Mouse (Mus musculus) midbrain, embryonic 10.5 days (tissue): ENCODE measurements around the gene Scgb1b17. TPM values are rescaled to one million over a fixed set of nuclear protein-coding genes. Genes with fewer than 3 reads are reported as not detected.
"Not testable (repeated sequence)": the region's sequence is repeated elsewhere in the genome, so short reads cannot be mapped to it uniquely, and the experiment has no call there.

ENCODE experiments used
- DNase-seq: peaks from one replicate; pipeline ENCODE4 v3.0.0-alpha.2; 2017; ENCODE audit warnings: low spot score
- H3K27ac ChIP-seq: fragments of 300-500 bp; sonication (generic); replicated peaks from 2 replicates; pipeline ENCODE4 v1.5.1; 2016; ENCODE audit warnings: mild to moderate bottlenecking
- H3K27me3 ChIP-seq: fragments of 300-500 bp; sonication (generic); 2 replicates; pipeline ENCODE4 v1.6.1; 2016; ENCODE audit warnings: low read depth, mild to moderate bottlenecking; ENCODE audit not compliant: poor library complexity, severe bottlenecking
- H3K36me3 ChIP-seq: fragments of 300-500 bp; sonication (generic); 2 replicates; pipeline ENCODE4 v1.6.1; 2016; ENCODE audit warnings: mild to moderate bottlenecking, moderate library complexity
- H3K4me1 ChIP-seq: fragments of 300-500 bp; sonication (generic); 2 replicates; pipeline ENCODE4 v1.6.1; 2016
- H3K4me3 ChIP-seq: fragments of 300-500 bp; sonication (generic); 2 replicates; pipeline ENCODE4 v1.5.1; 2016; ENCODE audit warnings: mild to moderate bottlenecking, moderate library complexity
- H3K9me3 ChIP-seq: fragments of 300-500 bp; sonication (generic); replicated peaks from 2 replicates; pipeline ENCODE4 v1.6.1; 2016; ENCODE audit warnings: mild to moderate bottlenecking
- polyA plus RNA-seq: library from polyadenylated mRNA; unstranded; fragments of >200 nt; fragmentation: Nextera tagmentation; extraction: Ambion mirVana; gene quantifications from 2 replicates; pipeline ENCODE4 v1.2.1, GENCODE M21; 2016

The Scgb1b17 gene
- not detected in 2 replicates for polyA plus RNA-seq

GRCm38 (mm10) chr7:33063149-33063548 lies at the start of gene Scgb1b17:
Gene Scgb1b17, plus strand, starts transcription at chr7:33063449.
- not testable (repeated sequence) for H3K9me3 ChIP-seq, H3K4me1 ChIP-seq, H3K36me3 ChIP-seq, H3K27ac ChIP-seq, DNase-seq, H3K4me3 ChIP-seq, H3K27me3 ChIP-seq

GRCm38 (mm10) chr7:33056461-33056860 lies 6.8 kb upstream of the Scgb1b17 start, which contains the start of gene Scgb2b17:
Gene Scgb2b17, minus strand, starts transcription at chr7:33056561.
- not testable (repeated sequence) for H3K4me3 ChIP-seq, H3K36me3 ChIP-seq, H3K27ac ChIP-seq, H3K9me3 ChIP-seq, DNase-seq, H3K4me1 ChIP-seq, H3K27me3 ChIP-seq

Other genes with a start within 250 kb of the Scgb1b17 start
- not detected in 2 replicates for gene Scgb2b15, start 233.8 kb upstream of the Scgb1b17 start, polyA plus RNA-seq
- not detected in 2 replicates for gene Scgb1b15, start 226.9 kb upstream of the Scgb1b17 start, polyA plus RNA-seq
- gene Scgb2b17, start 6.9 kb upstream of the Scgb1b17 start, polyA plus RNA-seq: not detected in 2 replicates
- not detected in 2 replicates for gene Scgb2b18, start 110.4 kb downstream of the Scgb1b17 start, polyA plus RNA-seq
- gene Scgb1b18, start 122.1 kb downstream of the Scgb1b17 start, polyA plus RNA-seq: not detected in 2 replicates
- gene Scgb2b19, start 216.9 kb downstream of the Scgb1b17 start, polyA plus RNA-seq: not detected in 2 replicates
- not detected in 2 replicates for gene Scgb1b19, start 223.8 kb downstream of the Scgb1b17 start, polyA plus RNA-seq